Mouse (Mus musculus) heart, postnatal 0 days (tissue): ENCODE results near the gene Slc44a3. TPM values are rescaled to one million over a fixed set of nuclear protein-coding genes. Genes with fewer than 3 reads are reported as not detected.

Experiments
- ATAC-seq: fragments of 200-750 bp; cut with Nextera tagmentation; 2 replicates; pipeline ENCODE4 v1.8.0; 2017; ENCODE audit warnings: low read depth, moderate number of reproducible peaks, moderate library complexity; ENCODE audit not compliant: insufficient read depth
- DNase-seq: peaks from one replicate; pipeline ENCODE4 v3.0.0-alpha.2; 2016; ENCODE audit warnings: low spot score
- H3K27ac ChIP-seq: fragments of 300-500 bp; sonication (generic); 2 replicates; pipeline ENCODE4 v1.5.1; 2014; ENCODE audit warnings: low read depth, mild to moderate bottlenecking
- H3K27me3 ChIP-seq: fragments of 300-500 bp; sonication (generic); 2 replicates; pipeline ENCODE4 v1.6.1; 2014; ENCODE audit warnings: low read length, mixed read lengths; ENCODE audit not compliant: control insufficient read depth, insufficient read depth
- H3K36me3 ChIP-seq: fragments of 300-500 bp; sonication (generic); replicated peaks from 2 replicates; pipeline ENCODE4 v1.6.1; 2014; ENCODE audit warnings: low read length, mixed read lengths; ENCODE audit not compliant: control insufficient read depth, insufficient read depth
- H3K4me1 ChIP-seq: fragments of 300-500 bp; sonication (generic); 2 replicates; pipeline ENCODE4 v1.6.1; 2014; ENCODE audit warnings: antibody characterized with exemption; ENCODE audit not compliant: control insufficient read depth, insufficient read depth
- H3K4me2 ChIP-seq: fragments of 300-500 bp; sonication (generic); 2 replicates; pipeline ENCODE4 v1.6.1; 2014; ENCODE audit warnings: low read depth, mild to moderate bottlenecking, low read length, moderate library complexity
- H3K4me3 ChIP-seq: fragments of 300-500 bp; sonication (generic); 2 replicates; pipeline ENCODE4 v1.5.1; 2014; ENCODE audit warnings: low read depth, low read length
- H3K9ac ChIP-seq: fragments of 300-500 bp; sonication (generic); replicated peaks from 2 replicates; pipeline ENCODE4 v1.6.1; 2014; ENCODE audit warnings: low read depth, low read length, mixed read lengths
- H3K9me3 ChIP-seq: fragments of 300-500 bp; sonication (generic); replicated peaks from 2 replicates; pipeline ENCODE4 v1.6.1; 2016; ENCODE audit warnings: low read length; ENCODE audit not compliant: control insufficient read depth
- CTCF ChIP-seq: IDR thresholded peaks from 2 replicates; pipeline ENCODE4 v1.5.1; 2016; ENCODE audit warnings: antibody characterized with exemption, control low read depth, low read depth
- EP300 ChIP-seq: IDR thresholded peaks from 2 replicates; pipeline ENCODE4 v1.6.1; 2016; ENCODE audit warnings: antibody characterized with exemption, low read depth
- WGBS: fragments of 180-500 bp; shearing (Covaris S2); extraction: QIAGEN DNeasy Blood & Tissue Kit; methylation state at CpG from one replicate; pipeline ENCODE4 v1.1.7; 2014; 5-methylcytosine and 5-hydroxymethylcytosine counted together
- polyA plus RNA-seq: library from polyadenylated mRNA; unstranded; fragments of >200 nt; fragmentation: Nextera tagmentation; extraction: Ambion mirVana; gene quantifications from 2 replicates; pipeline ENCODE4 v1.2.1, GENCODE M21; 2015
- total RNA-seq: library from RNA; depleted of rRNA; stranded (reverse); fragments of >200 nt; gene quantifications from 2 replicates; pipeline ENCODE4 v1.2.3, GENCODE M21; 2014; ENCODE audit warnings: low replicate concordance

Gene Slc44a3
- total and polyA plus RNA-seq, 2 experiments from 2014 or later, result 0.79 to 6.0 TPM

GRCm38 (mm10) chr3:121560115-121560865 is 28.1 kb upstream of the Slc44a3 start:
- no peak overlapping the region for H3K4me2 ChIP-seq
- H3K27ac ChIP-seq, result no peak overlapping the region
- H3K4me1 ChIP-seq, result 0 out of 2 replicates have a peak, but pooled peaks cover 5% of the 10 kb centered on the region
- H3K4me3 ChIP-seq, result no peak overlapping the region
- ATAC-seq (no peak), DNase-seq (no peak)
- no peak for TF ChIP-seq EP300
- no peak overlapping the region for H3K9ac ChIP-seq
- H3K27me3 ChIP-seq, result no peaks in the 10 kb centered on the region
- no peaks in the 10 kb centered on the region for H3K9me3 ChIP-seq
- no peaks in the 10 kb centered on the region for H3K36me3 ChIP-seq
- 83% methylated on average over 14 of the region's 14 CpGs for WGBS

GRCm38 (mm10) chr3:121559406-121560114 is 27.4 kb upstream of the Slc44a3 start:
- TF ChIP-seq EP300 (no peak), CTCF (no peak)
- Histone ChIP-seq H3K9ac (no peak overlapping the region), H3K27ac (no peak overlapping the region), H3K9me3 (no peaks in the 10 kb centered on the region), H3K36me3 (no peaks in the 10 kb centered on the region), H3K4me2 (no peak overlapping the region), H3K4me3 (no peak overlapping the region), H3K27me3 (no peaks in the 10 kb centered on the region), H3K4me1 (0 out of 2 replicates have a peak, but pooled peaks cover 5% of the 10 kb centered on the region)
- ATAC-seq, result no peak
- WGBS, result 74% methylated on average over 15 of the region's 15 CpGs
- no peak for DNase-seq

GRCm38 (mm10) chr3:121558861-121559260 is 26.7 kb upstream of the Slc44a3 start:
- H3K9me3 ChIP-seq, result no peaks in the 10 kb centered on the region
- 0 out of 2 replicates have a peak, but pooled peaks cover 5% of the 10 kb centered on the region for H3K4me1 ChIP-seq
- 83% methylated on average over 8 of the region's 8 CpGs for WGBS
- TF ChIP-seq EP300 (no peak), CTCF (no peak)
- no peaks in the 10 kb centered on the region for H3K36me3 ChIP-seq
- no peak overlapping the region for H3K4me2 ChIP-seq
- no peak overlapping the region for H3K4me3 ChIP-seq
- no peaks in the 10 kb centered on the region for H3K27me3 ChIP-seq
- no peak overlapping the region for H3K27ac ChIP-seq
- no peak for ATAC-seq
- DNase-seq, result no peak
- H3K9ac ChIP-seq, result no peak overlapping the region

GRCm38 (mm10) chr3:121556304-121556703 is 24.1 kb upstream of the Slc44a3 start:
- Histone ChIP-seq H3K4me3 (no peak overlapping the region), H3K27me3 (no peaks in the 10 kb centered on the region), H3K4me1 (0 out of 2 replicates have a peak, but pooled peaks cover 5% of the 10 kb centered on the region), H3K9me3 (no peaks in the 10 kb centered on the region), H3K36me3 (no peaks in the 10 kb centered on the region), H3K9ac (no peak overlapping the region), H3K27ac (no peak overlapping the region), H3K4me2 (no peak overlapping the region)
- ATAC-seq, result no peak
- no peak for DNase-seq
- TF ChIP-seq CTCF, result no peak
- TF ChIP-seq EP300, result no peak
- 56% methylated on average over 7 of the region's 7 CpGs for WGBS

GRCm38 (mm10) chr3:121553294-121553693 is 21.1 kb upstream of the Slc44a3 start:
- DNase-seq (no peak), ATAC-seq (no peak)
- Histone ChIP-seq H3K27me3 (no peaks in the 10 kb centered on the region), H3K27ac (no peak overlapping the region), H3K4me1 (peaks cover 5% of the 10 kb centered on the region; the same call in 1 of the 2 replicates), H3K4me2 (no peak overlapping the region), H3K36me3 (no peaks in the 10 kb centered on the region), H3K9ac (no peak overlapping the region), H3K9me3 (no peaks in the 10 kb centered on the region), H3K4me3 (no peak overlapping the region)
- 66% methylated on average over 14 of the region's 14 CpGs for WGBS
- no peak for TF ChIP-seq EP300
- no peak for TF ChIP-seq CTCF
